Mouse (Mus musculus) spleen, adult 2 months (tissue): ENCODE data around the gene Unc5c.

Experiments used
- CTCF ChIP-seq: fragments of 200-500 bp; IDR thresholded peaks from 2 replicates; pipeline ENCODE4 v1.5.1; 2011; ENCODE audit warnings: mild to moderate bottlenecking, inconsistent platforms; ENCODE audit not compliant: insufficient read depth, insufficient read length, insufficient replicate concordance; ENCODE audit errors: extremely low read depth
- POLR2A ChIP-seq: fragments of 200-500 bp; IDR thresholded peaks from 2 replicates; pipeline ENCODE4 v1.6.1; 2011; ENCODE audit warnings: low read depth, low read length, inconsistent platforms

DNA sequence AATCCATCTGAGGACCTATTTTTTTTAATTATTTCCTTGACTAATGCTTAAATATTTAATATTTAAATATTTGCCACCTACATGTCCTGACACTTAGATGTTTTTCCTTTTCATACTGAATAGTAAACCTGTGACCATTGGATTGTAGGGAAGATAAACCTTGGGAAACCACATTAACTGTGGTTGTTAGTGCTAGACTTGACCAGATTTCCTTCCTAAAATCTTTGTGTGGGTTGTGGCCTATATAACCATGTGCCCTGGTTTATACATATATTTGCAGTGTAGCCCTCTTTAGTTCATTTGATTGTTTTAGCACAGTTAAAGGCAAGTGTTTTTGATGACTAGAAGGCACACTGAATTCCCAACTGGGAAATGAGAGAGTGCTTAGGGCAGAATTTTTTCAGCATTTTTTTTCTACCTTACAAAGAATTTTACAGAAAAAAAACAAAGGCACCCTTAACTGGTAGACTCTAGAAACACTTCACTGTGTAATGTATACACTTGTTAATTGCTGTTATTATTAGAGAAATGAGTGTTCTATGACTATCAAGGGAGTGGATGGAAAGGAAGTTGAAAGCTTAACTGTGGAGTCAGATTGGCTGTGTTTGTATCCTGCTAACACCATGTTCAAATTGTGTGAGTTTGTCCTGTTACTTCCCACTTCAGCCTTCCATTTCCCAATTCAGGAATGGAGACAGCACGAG, 162.1 kb downstream of the Unc5c start:
- no peak for TF ChIP-seq POLR2A
- TF ChIP-seq CTCF, result no peak
